11 mouse cellular contexts compared by ENCODE assay signal in genomic region chr6:6023976-6024375, GRCm38 (mm10).
"Had no signal": no experiment of that assay in that cellular context is flagged by ENCODE, and none has a peak within 500 bp of the region (broad histone marks: within the 10 kb centered on the region; RNA-seq: fewer than 3 reads in every experiment).

No protein-coding gene starts in this region.

- H3K4me3 ChIP-seq: limb, embryonic 13.5 days; midbrain, embryonic 13.5 days; myocyte; neural tube, embryonic 15.5 days had no signal

- H3K4me2 ChIP-seq: limb, embryonic 13.5 days; midbrain, embryonic 13.5 days; neural tube, embryonic 15.5 days had no signal

- H3K36me3 ChIP-seq: limb, embryonic 13.5 days; midbrain, embryonic 13.5 days; neural tube, embryonic 15.5 days had no signal

- H3K27me3 ChIP-seq: midbrain, embryonic 13.5 days; neural tube, embryonic 15.5 days had no signal

- H3K27ac ChIP-seq: limb, embryonic 13.5 days; liver, embryonic 14.5 days; midbrain, embryonic 13.5 days; neural tube, embryonic 15.5 days had no signal

- H3K9ac ChIP-seq: limb, embryonic 13.5 days; liver, embryonic 14.5 days; midbrain, embryonic 13.5 days; neural tube, embryonic 15.5 days had no signal

- H3K9me3 ChIP-seq: limb, embryonic 13.5 days; midbrain, embryonic 13.5 days; neural tube, embryonic 15.5 days had no signal

- H3K4me1 ChIP-seq: midbrain, embryonic 13.5 days; neural tube, embryonic 15.5 days had no signal

- ATAC-seq: midbrain, embryonic 13.5 days had no signal

- DNase-seq: kidney, postnatal 14 days; left cerebral cortex, postnatal 4 days; lung, adult 18-20 months; right cerebral cortex, adult 18-20 months; right cerebral cortex, postnatal 25 days; thymus, postnatal 4 days had no signal
